Mouse (Mus musculus) Muller cell, postnatal 12 days (primary cell): ENCODE results near the gene Tubd1.

Experiments used
- DNase-seq: peaks from one replicate; pipeline ENCODE4 v3.0.0-alpha.2; 2015; ENCODE audit errors: inconsistent ontology term

The Tubd1 gene

DNA sequence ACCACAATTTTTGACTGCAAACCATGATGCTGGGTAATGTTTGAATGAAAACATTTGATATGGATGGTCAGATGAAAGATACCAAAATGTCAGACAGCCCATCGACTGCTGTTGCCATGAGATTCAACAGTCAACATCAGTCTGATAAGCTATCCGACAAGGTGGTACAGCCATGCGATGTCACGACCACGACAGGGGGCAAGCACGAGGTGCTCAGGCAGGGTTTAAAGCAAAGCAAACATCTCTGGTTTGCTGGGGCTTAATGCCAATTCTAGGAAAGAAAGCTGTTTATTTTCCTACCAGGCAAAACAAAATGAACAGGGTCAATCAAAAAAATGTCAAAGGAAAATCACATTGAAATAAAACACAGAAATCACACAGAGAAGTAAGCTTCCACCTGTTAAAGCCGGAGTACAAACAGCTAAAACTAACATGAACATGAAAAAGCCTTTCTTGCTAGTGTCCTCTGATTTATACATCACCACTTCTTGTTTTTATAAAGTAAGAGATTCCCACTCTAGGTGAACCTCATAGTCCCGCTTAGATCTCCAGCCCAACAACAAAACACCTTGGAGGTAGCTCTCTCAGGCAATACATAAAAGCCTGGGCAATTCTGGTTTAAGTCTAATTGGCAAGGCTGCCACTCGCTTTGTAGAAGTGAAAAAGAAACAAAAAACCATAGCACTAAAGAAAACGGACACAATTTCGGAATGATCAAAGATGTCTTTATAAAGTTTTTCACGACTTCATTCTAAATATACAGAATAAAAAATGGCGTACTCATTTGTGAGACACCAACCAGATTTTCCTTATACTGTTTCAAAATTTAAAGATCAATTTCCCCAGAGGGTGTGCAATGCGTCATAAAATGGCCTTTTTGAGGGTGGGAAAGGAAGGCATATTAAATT lies 39.5 kb downstream of the Tubd1 start:
- DNase-seq, result no peak

DNA sequence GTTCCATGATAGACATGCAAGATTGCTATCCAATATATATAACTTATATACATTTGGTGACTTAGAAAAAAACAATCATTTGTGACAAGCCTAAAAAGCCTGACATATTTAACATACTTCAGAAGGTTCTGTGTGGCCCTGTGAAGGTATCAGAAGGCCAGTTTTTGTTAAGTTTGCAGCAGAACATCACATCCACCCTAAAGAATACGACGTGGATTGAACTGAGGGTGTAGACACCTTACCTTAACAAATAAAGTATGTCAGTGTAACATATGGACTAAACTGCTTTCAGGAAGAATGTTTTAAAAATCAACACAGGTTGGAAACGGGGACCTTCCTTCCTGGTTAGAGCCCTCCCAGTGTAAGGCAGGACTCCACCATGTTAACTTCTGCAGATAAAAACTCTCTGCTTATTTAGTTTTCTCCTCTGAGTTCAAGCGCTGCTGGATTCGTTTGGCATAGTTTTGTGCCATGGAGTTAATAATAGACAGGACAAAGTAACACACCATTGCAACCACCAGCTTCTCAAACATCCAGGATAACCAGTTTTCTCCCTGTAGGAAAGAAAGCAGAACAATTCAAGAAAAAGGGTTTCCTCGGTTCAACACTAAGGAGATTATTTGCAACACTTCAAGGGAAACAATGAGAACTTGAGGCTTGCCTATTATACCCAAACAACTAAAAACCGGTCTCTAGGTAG lies 40.3 kb downstream of the Tubd1 start:
- peak; percentile 42 for DNase-seq

DNA sequence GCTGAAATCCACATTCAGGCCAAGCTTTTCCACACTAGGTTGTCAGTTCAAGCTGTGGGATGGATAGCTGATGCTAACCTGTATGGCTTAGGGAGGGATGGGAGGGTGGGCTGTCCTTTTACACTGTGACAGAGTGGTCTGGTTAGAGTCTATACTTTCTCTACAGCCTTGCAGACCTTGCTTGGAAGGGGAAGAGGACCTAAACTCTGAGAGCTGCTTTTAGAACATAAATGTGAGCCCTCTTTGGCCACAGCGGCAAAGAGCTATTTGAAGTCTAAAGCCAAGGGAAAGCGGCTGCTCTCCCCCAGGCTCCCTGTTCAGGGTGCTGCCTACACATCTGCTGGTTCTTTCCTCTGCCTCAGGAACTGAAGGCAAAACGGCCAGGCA lies 40.8 kb downstream of the Tubd1 start:
- DNase-seq, result peak; percentile 46

DNA sequence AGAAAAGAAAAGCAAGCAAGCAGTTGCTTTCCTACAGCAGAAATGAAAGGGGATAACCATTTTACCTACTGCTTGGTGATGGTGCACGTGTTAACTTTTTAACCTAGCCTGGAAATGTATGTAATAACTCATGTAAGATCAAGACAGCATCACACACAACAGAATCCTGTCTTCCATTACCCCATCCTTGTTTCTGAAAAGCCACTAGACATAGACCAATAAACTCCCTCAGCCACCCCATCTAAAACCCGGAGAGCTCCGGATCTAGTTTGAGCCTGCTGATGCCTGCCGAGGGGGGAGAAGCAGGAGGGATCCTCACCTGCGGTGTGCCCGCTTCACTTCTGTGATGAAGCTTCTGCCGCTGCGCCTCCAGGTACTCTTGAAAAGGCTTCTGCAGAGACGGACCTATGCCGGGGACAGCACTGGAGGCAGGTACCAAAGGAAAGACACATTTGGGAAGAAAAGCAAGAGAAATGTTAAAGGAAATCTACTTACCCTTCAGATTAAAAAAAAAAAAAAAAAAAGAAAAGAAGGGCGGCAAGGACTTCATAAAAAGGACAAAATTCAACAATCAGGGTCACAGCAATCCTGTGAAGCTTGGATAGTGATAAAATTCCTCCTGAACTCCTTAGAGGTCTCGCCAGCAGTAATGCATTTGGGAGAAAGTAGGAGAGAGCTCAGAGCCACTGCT lies 41.5 kb downstream of the Tubd1 start:
- DNase-seq, result peak; percentile 79

DNA sequence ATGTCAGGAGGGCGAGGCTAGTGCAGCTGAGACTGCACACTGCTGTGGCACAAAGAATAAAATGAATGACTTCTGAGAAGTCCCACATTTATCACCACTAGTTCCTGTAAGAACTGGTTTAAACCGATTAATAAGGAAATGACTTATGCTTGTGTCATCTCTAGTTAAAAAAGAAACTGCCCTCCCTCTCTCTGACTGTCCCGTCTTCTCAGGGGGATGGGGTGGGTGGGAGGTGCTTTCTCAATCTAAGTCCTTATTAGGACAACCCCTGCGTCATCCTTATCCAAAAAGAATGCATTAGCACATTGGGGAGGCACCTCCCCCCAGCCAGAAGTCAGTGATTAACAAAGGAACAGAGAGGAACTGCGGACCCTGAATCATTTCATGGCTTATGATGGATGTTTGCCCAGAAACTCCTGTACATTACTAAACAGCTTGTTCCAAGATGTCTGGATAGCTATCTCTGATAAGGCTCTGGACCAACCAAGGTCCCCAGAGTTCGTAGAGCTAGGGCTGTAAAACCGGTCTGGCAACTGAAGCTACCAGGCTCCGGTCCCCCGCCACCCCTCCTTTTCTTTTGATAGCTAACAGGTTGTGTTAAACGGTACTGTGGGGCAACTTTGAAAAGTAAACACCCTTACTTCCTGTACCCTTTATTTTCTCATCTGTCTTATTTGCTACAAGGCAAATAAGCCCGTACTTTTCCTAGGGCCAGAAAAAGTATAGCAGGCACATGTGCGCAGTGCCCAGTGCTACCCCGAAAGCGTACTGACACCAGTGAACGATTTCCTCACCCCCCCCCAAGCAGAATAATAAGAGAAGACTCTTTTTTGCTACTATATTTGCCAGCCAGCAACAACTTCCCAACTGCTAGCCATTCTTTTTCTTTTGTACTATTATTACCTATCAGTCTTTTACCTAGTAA lies 42.3 kb downstream of the Tubd1 start:
- peak; percentile 100 for DNase-seq

DNA sequence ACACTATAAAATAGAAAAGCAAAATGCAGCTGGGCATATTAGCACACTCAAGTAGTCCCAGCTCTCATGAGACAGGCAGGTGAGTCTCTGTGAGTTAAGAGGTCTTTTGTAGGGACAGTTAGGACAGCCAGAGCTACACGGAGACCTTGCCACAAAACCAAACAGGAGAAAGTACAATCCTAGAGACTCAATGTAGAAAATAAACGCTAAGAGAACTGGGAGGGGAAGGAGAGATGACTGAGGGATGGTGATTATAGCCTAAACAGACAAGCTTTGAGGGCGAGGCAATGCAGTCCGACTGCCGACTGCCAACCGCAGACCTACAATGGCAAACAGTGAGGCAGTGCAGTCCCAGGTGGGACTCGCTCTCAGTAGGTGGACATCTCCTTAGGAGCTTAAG lies 43.0 kb downstream of the Tubd1 start:
- no peak for DNase-seq

DNA sequence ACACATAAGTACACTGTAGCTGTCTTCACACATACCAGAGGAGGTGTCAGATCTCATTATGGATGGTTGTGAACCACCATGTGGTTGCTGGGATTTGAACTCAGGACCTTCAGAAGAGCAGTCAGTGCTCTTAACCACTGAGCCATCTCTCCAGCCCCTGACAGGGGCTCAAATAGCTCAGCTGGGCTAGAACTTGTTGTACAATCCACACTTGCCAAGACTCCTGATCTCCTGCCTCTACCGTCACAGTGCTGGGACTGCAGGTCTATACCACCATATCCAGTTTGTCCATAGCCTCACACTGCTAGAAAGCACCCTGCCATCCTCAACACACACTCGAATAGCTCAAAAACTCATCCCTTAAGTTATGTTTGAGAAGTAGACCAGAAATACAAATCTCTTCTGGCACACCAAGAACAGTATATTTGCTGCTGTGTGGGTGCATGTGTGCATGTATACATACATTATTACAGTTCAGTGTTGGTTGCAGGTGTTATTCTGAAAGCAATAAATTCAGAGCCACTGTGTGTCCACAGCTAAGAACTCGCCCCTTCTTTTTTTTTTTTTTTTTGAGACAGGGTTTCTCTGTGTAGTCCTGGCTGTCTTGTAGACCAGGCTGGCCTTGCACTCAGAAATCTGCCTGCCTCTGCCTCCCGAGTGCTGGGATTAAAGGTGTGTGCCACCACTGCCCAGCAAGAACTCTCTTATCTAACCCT lies 44.0 kb downstream of the Tubd1 start:
- DNase-seq, result no peak

DNA sequence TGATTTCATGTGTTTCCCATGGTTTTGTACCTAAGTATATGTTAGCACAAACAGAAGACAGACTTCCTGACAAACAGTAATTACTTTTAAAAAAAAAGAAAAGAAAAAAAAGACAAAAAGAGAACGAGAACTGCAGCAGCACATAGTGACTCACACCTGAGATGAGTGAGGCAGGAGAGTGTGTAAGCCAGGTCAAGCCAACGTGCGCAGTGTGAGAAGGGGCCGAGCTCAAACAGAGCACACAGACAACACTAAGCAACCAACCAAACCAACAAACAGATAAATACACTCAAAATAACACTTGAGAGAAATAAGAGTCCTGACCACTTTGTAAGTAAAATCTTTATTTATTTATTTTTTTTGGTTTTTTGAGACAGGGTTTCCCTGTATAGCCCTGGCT lies 45.3 kb downstream of the Tubd1 start:
- DNase-seq, result no peak

DNA sequence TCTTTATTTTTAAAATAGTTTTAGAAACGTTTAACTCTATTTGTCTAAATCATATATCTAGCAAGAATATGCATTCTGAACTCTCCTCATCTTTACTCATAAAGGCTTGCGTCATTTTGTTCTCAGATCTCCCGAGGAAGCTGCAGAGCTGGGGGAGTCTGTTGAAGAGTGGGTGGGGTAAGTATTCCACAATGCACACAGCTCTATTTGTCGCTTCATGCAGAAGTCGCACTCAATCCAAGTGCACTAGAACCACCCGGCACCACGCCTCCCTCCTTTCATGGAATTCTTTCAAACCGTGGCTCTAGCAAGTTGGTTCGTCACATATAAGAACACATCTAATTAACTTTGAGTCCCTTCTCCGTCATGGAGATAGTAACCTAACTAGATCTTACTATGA lies 45.8 kb downstream of the Tubd1 start:
- DNase-seq, result no peak

DNA sequence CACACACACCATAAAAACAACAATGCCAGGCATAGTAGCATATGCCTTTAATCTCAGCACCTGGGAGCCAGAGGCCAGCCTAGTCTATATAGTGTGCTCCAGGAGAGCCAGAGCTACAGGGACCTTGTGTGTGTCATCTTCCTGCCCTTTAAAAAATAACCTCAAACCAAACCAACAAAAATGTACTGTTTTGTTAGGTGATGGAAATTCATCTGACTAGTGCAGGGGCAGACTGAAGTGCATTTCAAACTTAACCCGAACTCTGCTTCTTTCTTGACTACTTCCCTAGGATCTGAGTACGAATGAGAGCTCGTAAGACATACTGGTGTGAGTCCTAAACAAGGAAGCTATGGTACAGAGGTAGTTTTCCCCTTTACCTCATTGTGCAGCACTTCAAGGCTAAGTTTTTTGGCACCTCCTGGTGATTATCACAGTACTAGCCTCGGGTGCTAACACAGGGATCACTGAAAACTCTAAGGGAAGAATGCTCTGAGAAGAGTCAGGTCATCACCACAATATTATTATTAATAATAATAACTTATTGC lies 46.6 kb downstream of the Tubd1 start:
- no peak for DNase-seq

DNA sequence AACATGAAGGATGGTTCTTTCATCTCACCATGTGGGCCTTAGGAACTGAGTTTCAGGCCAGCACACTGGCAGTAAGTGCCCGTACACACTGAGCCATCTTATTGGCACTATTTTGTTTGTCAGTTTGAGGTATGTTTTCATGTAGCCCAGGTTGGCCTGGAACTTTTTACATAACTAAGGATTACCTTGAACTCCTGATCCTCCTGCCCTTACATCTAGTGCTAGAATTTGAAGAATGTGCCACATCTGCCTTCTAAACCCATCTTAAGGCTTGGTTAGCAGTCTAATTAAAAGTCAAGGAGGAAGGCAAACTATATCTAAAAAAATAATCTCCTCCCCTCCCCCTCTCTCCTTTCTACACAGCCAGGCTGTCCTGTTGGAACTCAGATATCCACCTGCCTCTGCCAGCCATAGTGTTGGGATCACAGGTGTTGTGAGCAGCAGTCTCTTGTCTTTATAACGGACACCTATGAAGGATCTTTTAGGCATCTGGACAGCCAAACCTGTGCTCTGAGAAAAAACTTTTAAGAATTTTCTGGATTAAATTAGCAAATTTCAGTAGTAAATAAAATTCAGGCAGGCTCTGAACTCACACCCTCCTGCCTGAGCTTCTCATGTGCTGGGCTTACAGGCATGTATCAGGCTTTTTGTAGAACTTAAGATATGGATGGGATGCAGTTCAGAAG lies 47.3 kb downstream of the Tubd1 start:
- DNase-seq, result no peak

DNA sequence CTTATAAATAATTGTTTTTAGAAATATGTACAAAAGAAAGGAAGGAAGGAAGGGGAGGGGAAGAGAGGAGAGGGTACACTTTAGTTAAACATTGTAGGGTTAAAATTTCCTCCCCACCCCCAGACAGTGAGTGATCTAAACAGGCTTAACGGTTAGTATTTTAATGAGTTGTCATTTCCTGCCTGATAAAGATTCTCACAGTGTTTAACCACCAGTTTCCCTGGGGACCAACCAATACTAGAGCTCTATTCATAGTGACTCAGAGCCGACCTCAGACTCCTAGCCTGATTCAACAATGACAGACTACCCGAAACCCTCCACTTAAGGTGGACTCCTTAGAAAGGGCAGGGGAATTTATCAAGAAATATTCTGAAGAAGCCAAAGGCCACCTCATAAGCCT lies 48.2 kb downstream of the Tubd1 start:
- peak; percentile 85 for DNase-seq

DNA sequence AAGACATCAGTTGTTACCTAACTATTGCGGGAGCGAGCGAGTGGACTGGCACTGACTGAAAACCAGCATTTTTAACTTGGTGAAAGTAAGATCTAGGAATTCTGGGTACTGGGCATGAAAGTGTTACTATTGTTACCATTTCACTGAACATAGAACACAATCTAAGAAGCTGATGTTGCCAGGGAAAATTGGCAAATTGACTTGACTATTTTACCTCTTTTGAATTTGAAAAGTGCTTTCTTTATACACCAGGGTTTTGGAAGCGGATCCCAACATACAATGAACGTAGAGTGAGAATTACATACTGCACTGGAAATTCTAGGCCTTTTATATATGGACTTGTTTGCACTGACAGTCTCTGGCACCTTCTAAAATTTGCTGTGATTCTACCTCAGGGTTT lies 48.7 kb downstream of the Tubd1 start:
- DNase-seq, result no peak

DNA sequence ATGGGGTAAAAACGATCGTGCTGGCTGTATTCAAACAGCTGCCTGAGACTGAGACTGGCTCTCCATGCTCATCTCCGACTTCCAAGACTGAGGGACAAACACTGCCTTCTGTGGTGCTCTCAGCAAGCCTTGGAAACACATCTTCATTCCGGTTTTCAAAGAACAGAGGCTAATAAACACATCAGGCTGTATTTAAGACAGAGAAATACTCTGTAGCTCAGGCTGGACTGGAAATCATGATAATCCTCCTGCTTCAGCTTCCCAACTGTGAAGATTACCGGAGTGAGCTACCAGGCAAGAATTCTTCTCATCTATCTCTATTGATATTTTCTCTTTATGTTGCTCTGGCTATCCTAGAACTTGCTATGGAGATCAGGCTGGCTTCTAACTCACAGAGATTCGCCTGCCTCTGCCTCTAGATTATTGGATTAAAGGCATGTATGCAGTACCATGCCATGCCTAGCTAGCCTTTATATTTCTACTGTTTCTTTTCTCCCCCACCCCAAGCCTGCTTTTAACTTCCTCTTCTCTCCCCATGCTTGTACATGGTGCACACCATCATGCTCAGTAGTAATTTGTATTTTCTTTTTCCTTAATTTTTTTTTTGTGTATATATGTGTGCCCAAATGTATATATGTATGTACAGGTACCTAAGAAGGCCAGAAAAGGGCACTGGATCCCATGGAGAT lies 49.5 kb downstream of the Tubd1 start:
- no peak for DNase-seq

DNA sequence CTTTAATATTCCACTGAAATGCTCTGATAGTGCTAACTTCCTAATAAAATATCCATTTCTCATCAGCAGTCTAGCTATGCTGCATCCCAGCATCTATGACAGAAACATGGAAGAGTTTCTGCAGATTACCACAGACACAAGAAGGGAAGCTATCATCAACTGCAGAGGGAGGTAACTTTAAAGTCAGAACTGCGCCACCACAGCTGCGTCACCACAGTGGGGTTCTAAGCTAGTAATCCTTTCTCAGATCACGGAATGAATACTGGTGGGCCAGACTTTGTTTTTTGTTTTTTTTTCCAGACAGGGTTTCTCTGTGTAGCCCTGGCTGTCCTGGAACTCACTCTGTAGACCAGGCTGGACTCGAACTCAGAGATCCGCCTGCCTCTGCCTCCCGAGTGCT lies 50.6 kb downstream of the Tubd1 start:
- no peak for DNase-seq

DNA sequence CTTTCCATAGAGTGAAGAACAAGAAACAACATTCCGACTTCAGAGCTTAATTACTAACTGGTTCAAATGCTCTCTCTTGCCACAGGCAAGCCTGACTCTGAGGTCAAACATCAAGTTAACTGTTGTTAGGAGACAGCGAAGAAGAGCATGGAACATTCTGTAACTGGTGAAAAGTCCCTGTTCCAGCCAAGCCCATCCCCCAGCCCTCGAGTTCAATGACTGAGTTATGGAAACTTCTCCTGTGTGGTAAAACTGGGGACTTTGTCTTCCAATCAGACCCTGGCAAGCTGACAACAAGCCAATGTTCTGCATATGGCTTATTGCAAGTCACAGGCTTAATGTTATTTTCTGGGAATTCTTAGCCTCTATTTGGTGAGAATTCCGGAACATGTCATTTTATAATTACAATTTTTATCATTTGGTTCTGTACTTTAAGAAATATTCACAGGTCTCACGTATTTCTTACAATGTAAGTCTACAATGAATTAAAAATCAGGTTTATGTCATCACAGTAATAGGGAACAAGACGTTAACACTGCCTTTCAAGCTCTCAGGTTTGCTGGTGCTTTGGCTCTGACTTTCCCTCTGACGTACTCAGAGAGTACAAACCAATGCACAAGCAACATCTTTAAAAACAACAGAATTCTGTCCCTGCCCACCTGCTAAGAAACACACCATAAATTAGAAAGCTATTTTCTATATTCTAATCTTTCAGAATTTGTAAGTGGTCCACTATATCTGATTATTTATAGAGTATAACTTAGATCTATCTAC lies 51.6 kb downstream of the Tubd1 start:
- peak; percentile 65 for DNase-seq

DNA sequence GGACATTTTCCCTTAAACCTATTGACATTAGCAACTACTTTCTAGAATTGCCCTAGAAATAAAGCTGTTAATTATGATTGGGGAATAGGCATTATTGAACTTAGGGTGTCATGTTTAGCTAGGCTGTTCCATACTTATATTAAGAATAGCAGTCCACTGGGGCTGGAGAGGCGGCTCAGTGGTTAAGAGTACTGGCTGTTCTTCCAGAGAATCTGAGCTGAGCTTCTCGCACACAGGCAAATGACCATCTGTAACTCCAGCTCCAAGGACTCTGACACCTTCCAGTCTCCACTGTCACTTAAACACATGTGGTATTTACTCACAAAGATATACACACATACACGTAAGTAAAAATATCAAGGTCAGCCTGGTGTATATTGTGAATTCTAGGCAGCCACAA lies 52.2 kb downstream of the Tubd1 start:
- no peak for DNase-seq

DNA sequence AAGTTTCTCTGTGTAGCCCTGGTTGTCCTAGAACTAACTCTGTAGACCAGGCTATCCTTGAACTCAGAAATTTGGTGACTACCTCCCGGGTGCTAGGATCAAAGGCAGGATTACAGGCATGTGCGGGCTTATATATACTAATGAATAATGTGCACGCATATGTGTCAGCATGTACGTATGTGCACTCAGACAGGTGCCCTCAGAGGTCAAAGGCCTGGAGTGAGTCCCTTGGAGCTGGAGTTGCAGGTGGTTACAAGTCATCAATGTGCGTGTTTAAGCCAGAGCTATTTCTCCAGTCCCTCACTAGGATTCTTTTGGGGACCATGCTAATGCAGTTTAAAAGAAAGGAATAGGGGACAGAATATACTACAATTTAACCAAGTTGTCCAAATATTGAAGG lies 53.4 kb downstream of the Tubd1 start:
- DNase-seq, result no peak

DNA sequence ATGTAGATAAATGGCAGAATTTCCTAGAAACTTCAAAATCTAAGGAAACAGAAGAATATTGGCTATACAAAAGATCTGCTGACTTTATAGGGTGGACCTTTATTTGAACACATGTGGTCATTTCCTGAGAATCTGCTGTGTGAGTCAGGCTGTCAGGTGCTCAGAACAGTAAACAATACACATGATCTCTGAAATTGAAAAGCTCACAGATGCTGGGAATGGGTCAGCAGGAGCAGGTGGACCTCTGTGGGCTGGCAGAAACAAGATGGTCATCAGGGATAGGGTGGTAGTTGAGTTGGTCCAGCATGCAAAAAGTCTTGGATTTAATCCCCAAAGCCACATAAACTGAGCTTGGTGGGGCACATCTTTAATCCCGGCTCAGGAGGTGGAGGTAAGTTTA lies 53.8 kb downstream of the Tubd1 start:
- no peak for DNase-seq
